Mouse (Mus musculus) heart, embryonic 11.5 days (tissue): ENCODE measurements at regions not wholly inside any gene's neighbourhood (a gene's known extent, or its start where the extent isn't known, plus 50 kb on each side); places are given as distances from the start of the nearest gene placed in this dataset.

Experiments
- ATAC-seq: fragments of 200-750 bp; cut with Nextera tagmentation; replicated peaks from 2 replicates; pipeline ENCODE4 v1.8.0; 2017; ENCODE audit warnings: moderate library complexity; ENCODE audit not compliant: insufficient number of reproducible peaks, low FRiP score, low TSS enrichment
- H3K27ac ChIP-seq: fragments of 300-500 bp; sonication (generic); 2 replicates; pipeline ENCODE4 v1.5.1; 2014; ENCODE audit warnings: mild to moderate bottlenecking, low read depth, low read length
- H3K27me3 ChIP-seq: fragments of 300-500 bp; sonication (generic); 2 replicates; pipeline ENCODE4 v1.6.1; 2014; ENCODE audit warnings: mild to moderate bottlenecking, low read length, mixed read lengths; ENCODE audit not compliant: control insufficient read depth, insufficient read depth
- H3K36me3 ChIP-seq: fragments of 300-500 bp; sonication (generic); 2 replicates; pipeline ENCODE4 v1.6.1; 2014; ENCODE audit warnings: mild to moderate bottlenecking, low read length, moderate library complexity, mixed read lengths; ENCODE audit not compliant: control insufficient read depth, insufficient read depth
- H3K4me1 ChIP-seq: fragments of 300-500 bp; sonication (generic); 2 replicates; pipeline ENCODE4 v1.6.1; 2014; ENCODE audit warnings: low read length; ENCODE audit not compliant: control insufficient read depth, insufficient read depth
- H3K4me2 ChIP-seq: fragments of 300-500 bp; sonication (generic); 2 replicates; pipeline ENCODE4 v1.6.1; 2014; ENCODE audit warnings: mild to moderate bottlenecking, moderate library complexity
- H3K4me3 ChIP-seq: fragments of 300-500 bp; sonication (generic); 2 replicates; pipeline ENCODE4 v1.5.1; 2014; ENCODE audit warnings: low read depth, low read length
- H3K9ac ChIP-seq: fragments of 300-500 bp; sonication (generic); 2 replicates; pipeline ENCODE4 v1.6.1; 2014; ENCODE audit warnings: mild to moderate bottlenecking, low read depth, low read length, moderate library complexity
- H3K9me3 ChIP-seq: fragments of 300-500 bp; sonication (generic); replicated peaks from 2 replicates; pipeline ENCODE4 v1.6.1; 2016; ENCODE audit warnings: low read length; ENCODE audit not compliant: control insufficient read depth
- WGBS: fragments of 180-500 bp; shearing (Covaris S2); extraction: QIAGEN DNeasy Blood & Tissue Kit; methylation state at CpG from one replicate; pipeline ENCODE4 v1.1.7; 2014; ENCODE audit not compliant: insufficient replicate concordance; 5-methylcytosine and 5-hydroxymethylcytosine counted together

- WGBS: 78% methylated on average over 8 of the region's 8 CpGs
- Histone ChIP-seq H3K27me3 (0 out of 2 replicates have a peak, but pooled peaks cover 6% of the 10 kb centered on the region), H3K27ac (no peak overlapping the region), H3K4me2 (no peak overlapping the region), H3K4me1 (no peaks in the 10 kb centered on the region), H3K4me3 (no peak overlapping the region), H3K9ac (no peak overlapping the region), H3K9me3 (no peaks in the 10 kb centered on the region), H3K36me3 (no peaks in the 10 kb centered on the region)
- no peak for ATAC-seq
Observed at GRCm38 (mm10) chr7:70119517-70119916, 247.0 kb downstream of the Nr2f2 start.

- H3K9me3 ChIP-seq: no peaks in the 10 kb centered on the region
- 0 out of 2 replicates have a peak, but pooled peaks cover 6% of the 10 kb centered on the region for H3K27me3 ChIP-seq
- no peak overlapping the region for H3K9ac ChIP-seq
- no peak overlapping the region for H3K27ac ChIP-seq
- peak overlapping the region; percentile 78 for H3K4me2 ChIP-seq
- H3K4me1 ChIP-seq: no peaks in the 10 kb centered on the region
- WGBS: 48% methylated on average over 7 of the region's 7 CpGs
- no peaks in the 10 kb centered on the region for H3K36me3 ChIP-seq
- H3K4me3 ChIP-seq: peak overlapping the region; percentile 41
- no peak for ATAC-seq
Observed at GRCm38 (mm10) chr7:70118971-70119370, 247.6 kb downstream of the Nr2f2 start.

- Histone ChIP-seq H3K27me3 (0 out of 2 replicates have a peak, but pooled peaks cover 6% of the 10 kb centered on the region), H3K4me3 (peak overlapping the region; percentile 41), H3K9ac (no peak overlapping the region), H3K9me3 (no peaks in the 10 kb centered on the region), H3K36me3 (no peaks in the 10 kb centered on the region), H3K4me1 (no peaks in the 10 kb centered on the region), H3K27ac (no peak overlapping the region), H3K4me2 (peak overlapping the region; percentile 78)
- WGBS: 21% methylated on average over 21 of the region's 21 CpGs
- ATAC-seq: no peak
Observed at GRCm38 (mm10) chr7:70117930-70118922, 248.3 kb downstream of the Nr2f2 start.

GRCm38 (mm10) chr7:70109013-70109412, 257.5 kb downstream of the Nr2f2 start:
- H3K4me2 ChIP-seq: peak overlapping the region; percentile 8; the same call in 1 of the 2 replicates
- no peaks in the 10 kb centered on the region for H3K36me3 ChIP-seq
- 35% methylated on average over 8 of the region's 8 CpGs for WGBS
- ATAC-seq: no peak
- H3K27ac ChIP-seq: no peak overlapping the region
- no peak overlapping the region for H3K9ac ChIP-seq
- no peaks in the 10 kb centered on the region for H3K4me1 ChIP-seq
- no peaks in the 10 kb centered on the region for H3K9me3 ChIP-seq
- H3K4me3 ChIP-seq: no peak overlapping the region
- no peaks in the 10 kb centered on the region for H3K27me3 ChIP-seq

- WGBS: 30% methylated on average over 2 of the region's 2 CpGs
- ATAC-seq: no peak
- H3K4me2 ChIP-seq: no peak overlapping the region
- no peaks in the 10 kb centered on the region for H3K4me1 ChIP-seq
- H3K27ac ChIP-seq: no peak overlapping the region
- H3K36me3 ChIP-seq: no peaks in the 10 kb centered on the region
- no peaks in the 10 kb centered on the region for H3K9me3 ChIP-seq
- H3K9ac ChIP-seq: no peak overlapping the region
- no peak overlapping the region for H3K4me3 ChIP-seq
- no peaks in the 10 kb centered on the region for H3K27me3 ChIP-seq
Observed at GRCm38 (mm10) chr7:70105024-70105423, 261.5 kb downstream of the Nr2f2 start.

GRCm38 (mm10) chr7:70104486-70104885, 262.0 kb downstream of the Nr2f2 start:
- WGBS: 51% methylated on average over 8 of the region's 8 CpGs
- no peaks in the 10 kb centered on the region for H3K36me3 ChIP-seq

GRCm38 (mm10) chr7:70103680-70104079, 262.9 kb downstream of the Nr2f2 start:
- WGBS: 75% methylated on average over 5 of the region's 5 CpGs
- Histone ChIP-seq H3K27me3 (no peaks in the 10 kb centered on the region), H3K9ac (no peak overlapping the region), H3K4me3 (no peak overlapping the region), H3K4me2 (no peak overlapping the region), H3K4me1 (no peaks in the 10 kb centered on the region), H3K27ac (no peak overlapping the region), H3K36me3 (no peaks in the 10 kb centered on the region), H3K9me3 (no peaks in the 10 kb centered on the region)
- no peak for ATAC-seq

More at GRCm38 (mm10) chr7:70104486-70104885, 262.0 kb downstream of the Nr2f2 start:
- no peak overlapping the region for H3K27ac ChIP-seq
- H3K27me3 ChIP-seq: no peaks in the 10 kb centered on the region
- H3K9me3 ChIP-seq: no peaks in the 10 kb centered on the region
- H3K4me2 ChIP-seq: no peak overlapping the region
- no peaks in the 10 kb centered on the region for H3K4me1 ChIP-seq
- no peak overlapping the region for H3K9ac ChIP-seq
- no peak for ATAC-seq
- no peak overlapping the region for H3K4me3 ChIP-seq

GRCm38 (mm10) chr7:70099001-70099400, 267.5 kb downstream of the Nr2f2 start:
- no peak overlapping the region for H3K4me2 ChIP-seq
- no peaks in the 10 kb centered on the region for H3K36me3 ChIP-seq
- no peak for ATAC-seq
- H3K4me3 ChIP-seq: no peak overlapping the region
- no peaks in the 10 kb centered on the region for H3K27me3 ChIP-seq
- H3K9me3 ChIP-seq: no peaks in the 10 kb centered on the region
- WGBS: 70% methylated on average over 1 of the region's 1 CpGs
- H3K9ac ChIP-seq: no peak overlapping the region
- no peak overlapping the region for H3K27ac ChIP-seq
- no peaks in the 10 kb centered on the region for H3K4me1 ChIP-seq
